Mouse (Mus musculus) liver, adult (tissue): ENCODE measurements around the gene Gm16506.
"Not testable (repeated sequence)": the region's sequence is repeated elsewhere in the genome, so short reads cannot be mapped to it uniquely, and the experiment has no call there.

Source experiments
- GATA4 ChIP-seq: IDR thresholded peaks from 2 replicates; pipeline ENCODE4 v1.6.1; 2014; ENCODE audit warnings: mild to moderate bottlenecking, low read length; ENCODE audit not compliant: insufficient replicate concordance

Gm16506 gene

GRCm38 (mm10) chr14:43727385-43727784, at the start of gene Gm16506:
TSS of gene Gm16506 (minus strand) at chr14:43727485.
- TF ChIP-seq GATA4 = not testable (repeated sequence)

GRCm38 (mm10) chr14:43747566-43747965, 20.3 kb upstream of the Gm16506 start, which contains the start of gene Gm6526:
TSS of gene Gm6526 (plus strand) at chr14:43747866.
- TF ChIP-seq GATA4 = not testable (repeated sequence)

DNA sequence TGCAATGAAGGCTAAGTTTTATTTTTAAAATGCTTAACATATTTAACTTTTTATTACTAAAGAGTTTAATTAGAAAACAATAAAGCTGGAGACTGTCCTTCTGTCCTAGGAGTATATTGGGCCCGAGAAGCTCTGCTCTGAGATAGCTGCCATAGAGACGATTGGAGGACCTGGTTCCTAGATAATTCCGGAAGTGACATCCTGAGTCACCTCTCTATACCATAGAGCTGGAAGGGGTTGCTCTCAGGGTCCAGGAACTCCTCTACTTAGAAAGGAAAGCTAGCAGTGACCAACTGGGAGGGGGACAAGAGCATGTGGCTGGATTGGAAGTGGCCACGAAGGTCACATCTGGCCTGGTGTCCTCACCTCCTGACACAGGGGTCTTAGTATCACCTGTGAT, 29.7 kb downstream of the Gm16506 start, which contains the start of gene Gm7324:
Gm7324 (plus strand) TSS at position 208 of the 400 bp plus-strand sequence.
- not testable (repeated sequence) for TF ChIP-seq GATA4

- not testable (repeated sequence) for TF ChIP-seq GATA4
Measured at GRCm38 (mm10) chr14:43677099-43677498, 50.2 kb downstream of the Gm16506 start, which contains the start of gene Gm8165. TSS of gene Gm8165 (minus strand) at chr14:43677199.
